In the genomic region with DNA sequence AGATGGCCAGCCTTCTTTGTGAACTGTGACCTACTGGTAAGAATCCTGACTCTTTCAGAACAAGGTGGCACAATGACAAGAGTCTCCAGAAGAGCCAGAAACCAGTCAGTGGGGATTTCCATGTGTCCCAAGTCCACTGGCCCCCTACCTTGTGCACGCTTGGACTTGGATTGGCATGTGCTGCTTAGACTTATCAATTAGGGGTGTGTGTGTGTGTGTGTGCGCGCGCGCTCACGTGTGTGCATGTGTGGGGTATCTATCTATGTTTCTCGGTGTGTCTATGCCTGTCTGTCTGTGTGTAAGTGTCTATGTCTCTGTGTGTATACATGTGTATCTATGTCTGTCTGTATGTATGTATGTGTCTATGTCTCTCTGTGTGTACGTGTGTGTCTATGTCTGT, we compare ENCODE assay signal across 18 mouse cellular contexts. TPM values are rescaled to one million over a fixed set of nuclear protein-coding genes. Genes with fewer than 3 reads are reported as not detected.
A peak's percentile ranks its signal among the peaks of the same experiment; 100 is the strongest.
DNase-seq lines count a peak whose midpoint lies in the region; ATAC-seq and TF ChIP-seq lines count a peak whose summit lies in the region.
"Had no signal": no experiment of that assay in that cellular context is flagged by ENCODE, and none has a peak within 500 bp of the region (broad histone marks: within the 10 kb centered on the region; RNA-seq: fewer than 3 reads in every experiment).

No protein-coding gene starts in this region.

- peaks cover 62% of the 10 kb centered on the region for H3K4me1 ChIP-seq in kidney, embryonic 15.5 days
- H3K4me1 ChIP-seq in liver, embryonic 12.5 days: peaks cover 83% of the 10 kb centered on the region
- peaks cover 43% of the 10 kb centered on the region for H3K4me1 ChIP-seq in small intestine, adult 2 months (ENCODE audit: control insufficient read depth, insufficient read depth, insufficient read length, low read length)
- H3K4me1 ChIP-seq: forebrain, embryonic 13.5 days had no signal

- 95% methylated on average over 8 of the region's 8 CpGs for WGBS in kidney, embryonic 15.5 days
- WGBS in liver, embryonic 12.5 days (ENCODE audit: insufficient replicate concordance): 42% methylated on average over 8 of the region's 8 CpGs
- WGBS in small intestine, adult 2 months: 35% methylated on average over 8 of the region's 8 CpGs

- no peak for TF ChIP-seq CTCF in small intestine, adult 2 months (IDR thresholded peaks at IDR 0.05; ENCODE audit: extremely low read depth, insufficient read length, insufficient replicate concordance, low read depth, low read length)

- peak overlapping the region; percentile 81; the same call in 1 of the 2 replicates for H3K27ac ChIP-seq in kidney, embryonic 15.5 days
- peak overlapping the region; percentile 95 for H3K27ac ChIP-seq in liver, embryonic 12.5 days
- peak overlapping the region; percentile 47 for H3K27ac ChIP-seq in small intestine, adult 2 months (ENCODE audit: insufficient read depth, low read depth, low read length)
- H3K27ac ChIP-seq: forebrain, embryonic 13.5 days; macrophage had no signal

- no peaks in the 10 kb centered on the region for H3K9me3 ChIP-seq in kidney, embryonic 15.5 days (replicated peaks)
- H3K9me3 ChIP-seq in liver, embryonic 12.5 days (replicated peaks): no peaks in the 10 kb centered on the region
- H3K9me3 ChIP-seq: forebrain, embryonic 13.5 days had no signal

- DNase-seq in kidney, postnatal 4 days: no peak
- DNase-seq in heart, adult 8-10 months (ENCODE audit: low spot score): no peak
- no peak for DNase-seq in left cerebral cortex, adult 18-20 months (ENCODE audit: low spot score in 2 of 2)
- DNase-seq: adrenal gland, postnatal 36 days; cerebellum, adult 11 months; heart, postnatal 10 days; lung, adult 18-20 months; midbrain, embryonic 14.5 days had no signal

- H3K9ac ChIP-seq in kidney, embryonic 15.5 days: no peak overlapping the region
- peak overlapping the region; percentile 70 for H3K9ac ChIP-seq in liver, embryonic 12.5 days
- H3K9ac ChIP-seq: forebrain, embryonic 13.5 days had no signal

- H3K27me3 ChIP-seq in kidney, embryonic 15.5 days: no peaks in the 10 kb centered on the region
- H3K27me3 ChIP-seq in liver, embryonic 12.5 days (replicated peaks): no peaks in the 10 kb centered on the region; the same call in 1 of the 2 replicates
- no peaks in the 10 kb centered on the region for H3K27me3 ChIP-seq in small intestine, adult 2 months (ENCODE audit: control insufficient read depth, insufficient read depth, low read length)
- H3K27me3 ChIP-seq: forebrain, embryonic 13.5 days had no signal

- H3K4me3 ChIP-seq in kidney, embryonic 15.5 days (replicated peaks): no peak overlapping the region
- H3K4me3 ChIP-seq in liver, embryonic 12.5 days: peak overlapping the region; percentile 48
- H3K4me3 ChIP-seq in small intestine, adult 2 months (ENCODE audit: low read depth, low read length): no peak overlapping the region
- H3K4me3 ChIP-seq: forebrain, embryonic 13.5 days had no signal

- no peak for ATAC-seq in kidney, embryonic 15.5 days (replicated peaks; ENCODE audit: low FRiP score)
- peak; percentile 31 for ATAC-seq in erythroblast, adult 5-6 weeks (replicated peaks; ENCODE audit: low FRiP score, poor library complexity, severe bottlenecking)
- peak; percentile 64 for ATAC-seq in liver, embryonic 12.5 days
- ATAC-seq in frontal cortex, adult (ENCODE audit: low TSS enrichment): no peak
- ATAC-seq: forebrain, embryonic 13.5 days had no signal

- no peak for TF ChIP-seq POLR2A in small intestine, adult 2 months (IDR thresholded peaks at IDR 0.05; ENCODE audit: low read depth, low read length)

- H3K4me2 ChIP-seq in kidney, embryonic 15.5 days: no peak overlapping the region
- peak overlapping the region; percentile 77 for H3K4me2 ChIP-seq in liver, embryonic 12.5 days
- H3K4me2 ChIP-seq: forebrain, embryonic 13.5 days had no signal

- no peaks in the 10 kb centered on the region for H3K36me3 ChIP-seq in kidney, embryonic 15.5 days
- no peaks in the 10 kb centered on the region for H3K36me3 ChIP-seq in liver, embryonic 12.5 days
- peaks cover 12% of the 10 kb centered on the region for H3K36me3 ChIP-seq in small intestine, adult 2 months (ENCODE audit: control insufficient read depth, insufficient read depth, low read length)

RNA-seq across cellular contexts. Expression of a gene that starts 15.4 kb away (rescaled TPM):
- 52.5 and 53.5 TPM in 2 replicates for polyA plus RNA-seq in kidney, embryonic 15.5 days (2015; fragmentation: Nextera tagmentation; extraction: Ambion mirVana)
- 0.21 and 11.1 TPM in 2 replicates for total RNA-seq in erythroblast, adult 5-6 weeks (2015; ENCODE audit: low replicate concordance)
- total RNA-seq in erythroblast, adult 5-6 weeks (2017; ENCODE audit: low replicate concordance): 1.6 TPM in 1 of 2 replicates, not detected in the other
- polyA plus RNA-seq in liver, embryonic 12.5 days (2016; fragmentation: Nextera tagmentation; extraction: Ambion mirVana): 8.9 and 11.6 TPM in 2 replicates
- polyA plus RNA-seq in small intestine, adult 2 months (2012; rRNA removed): 179 and 504 TPM in 2 replicates
- total RNA-seq in heart, adult 8-10 months (2022): 1 to 10 TPM; 5.6 to 9.2 (median 7.0) TPM
- 1 to 10 TPM; 8.3 to 9.0 TPM for total RNA-seq in left cerebral cortex, adult 18-20 months (2021)
- polyA plus RNA-seq: macrophage had no signal

RNA-seq across cellular contexts. Expression of a gene that starts 36.6 kb away (rescaled TPM):
- polyA plus RNA-seq in kidney, embryonic 15.5 days (2015; fragmentation: Nextera tagmentation; extraction: Ambion mirVana): 0.06 TPM in 1 of 2 replicates, not detected in the other
- not detected in 2 replicates for total RNA-seq in erythroblast, adult 5-6 weeks (2015; ENCODE audit: low replicate concordance)
- not detected in 2 replicates for total RNA-seq in erythroblast, adult 5-6 weeks (2017; ENCODE audit: low replicate concordance)
- polyA plus RNA-seq in liver, embryonic 12.5 days (2016; fragmentation: Nextera tagmentation; extraction: Ambion mirVana): not detected in 2 replicates
- polyA plus RNA-seq in small intestine, adult 2 months (2012; rRNA removed): 3.8 and 7.7 TPM in 2 replicates
- total RNA-seq in heart, adult 8-10 months (2022): not detected
- under 1 TPM; 0.23 to 0.30 TPM for total RNA-seq in left cerebral cortex, adult 18-20 months (2021)
- total RNA-seq: common myeloid progenitor, adult 5-6 weeks; heart, postnatal 10 days had no signal
- polyA plus RNA-seq: embryonic facial prominence, embryonic 14.5 days; forebrain, embryonic 13.5 days; kidney, postnatal 0 days; macrophage; midbrain, embryonic 14.5 days had no signal

Comparison
In these comparisons a context has a peak if more than half of its experiments do, and no peak if none do; other contexts are left out.
1. ATAC-seq: peak in erythroblast, adult 5-6 weeks (single experiment) and liver, embryonic 12.5 days (single experiment); none in kidney, embryonic 15.5 days (single experiment) and frontal cortex, adult (single experiment).
2. Peak in every context shown above with its lines, with median percentiles within 50 percentile points of each other: H3K27ac ChIP-seq.